Mouse (Mus musculus) cerebellum, adult 11 months (tissue): ENCODE results near the gene Csrnp2.

ENCODE experiments used
- DNase-seq: peaks from one replicate; pipeline ENCODE4 v3.0.0; 2022

The Csrnp2 gene

DNA sequence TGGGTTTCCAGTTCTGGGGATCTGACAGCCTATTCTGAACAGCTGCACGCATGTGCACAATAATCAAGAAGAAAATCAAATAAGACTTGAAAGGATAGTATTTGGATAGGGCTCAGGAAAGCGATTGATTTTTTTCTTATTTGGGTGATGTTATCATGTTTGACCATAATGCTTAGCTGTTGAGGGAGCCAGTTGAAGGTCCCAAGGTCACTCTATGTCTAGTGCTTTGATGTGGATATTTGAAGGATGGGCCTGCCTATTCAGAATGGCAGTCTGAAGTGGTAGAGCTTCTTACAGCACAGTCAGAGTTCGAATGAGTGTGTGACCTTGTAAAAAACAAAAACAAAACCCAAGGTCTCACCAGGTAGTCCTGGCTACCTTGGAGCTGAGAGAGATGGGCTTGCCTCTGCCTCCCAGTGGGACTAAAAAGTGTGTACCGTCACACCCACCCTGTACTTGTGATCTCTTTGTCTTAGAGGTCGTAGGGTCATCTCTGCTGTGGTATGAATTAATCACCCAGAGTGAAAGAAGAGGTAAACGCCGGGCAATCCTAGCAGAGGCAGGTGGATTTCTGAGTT lies 21.3 kb downstream of the Csrnp2 start:
- no peak for DNase-seq

DNA sequence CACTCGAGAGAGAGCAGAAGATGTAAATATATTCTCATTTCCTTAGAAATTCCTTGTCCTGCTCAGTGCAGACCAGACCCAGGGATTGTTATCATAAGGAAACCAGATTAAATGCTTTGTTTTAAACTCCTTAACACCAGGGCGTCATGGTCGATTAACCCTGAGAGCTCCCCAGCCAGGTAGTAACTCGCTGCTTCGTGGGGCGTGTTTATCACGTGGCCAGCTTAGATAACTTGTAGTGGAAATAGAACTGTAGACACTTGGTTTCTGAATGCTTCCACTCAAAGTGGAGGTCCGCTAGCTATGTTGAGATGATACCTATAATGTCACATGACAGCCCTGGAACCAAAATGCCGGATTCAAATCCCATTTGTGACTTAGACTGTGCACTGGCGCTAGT lies 25.3 kb downstream of the Csrnp2 start:
- DNase-seq = no peak

DNA sequence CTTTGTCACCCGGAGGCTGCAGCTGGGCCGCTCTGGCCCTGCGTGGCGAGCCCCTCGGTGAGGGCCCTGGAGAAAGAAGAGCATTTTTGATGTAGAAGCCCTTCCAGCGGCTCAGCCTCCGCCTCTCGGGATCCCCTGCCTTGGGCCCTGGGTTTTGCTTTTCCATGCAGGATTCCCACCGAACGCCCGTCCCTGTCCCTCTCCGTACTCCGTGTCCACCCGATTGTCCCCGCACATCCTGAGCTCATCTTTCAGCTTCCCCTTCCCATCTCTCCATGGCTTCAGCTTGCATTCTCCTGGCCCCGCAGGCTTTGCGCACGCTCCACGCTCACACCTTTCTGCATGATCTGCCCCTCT lies 26.1 kb downstream of the Csrnp2 start:
- DNase-seq = no peak

DNA sequence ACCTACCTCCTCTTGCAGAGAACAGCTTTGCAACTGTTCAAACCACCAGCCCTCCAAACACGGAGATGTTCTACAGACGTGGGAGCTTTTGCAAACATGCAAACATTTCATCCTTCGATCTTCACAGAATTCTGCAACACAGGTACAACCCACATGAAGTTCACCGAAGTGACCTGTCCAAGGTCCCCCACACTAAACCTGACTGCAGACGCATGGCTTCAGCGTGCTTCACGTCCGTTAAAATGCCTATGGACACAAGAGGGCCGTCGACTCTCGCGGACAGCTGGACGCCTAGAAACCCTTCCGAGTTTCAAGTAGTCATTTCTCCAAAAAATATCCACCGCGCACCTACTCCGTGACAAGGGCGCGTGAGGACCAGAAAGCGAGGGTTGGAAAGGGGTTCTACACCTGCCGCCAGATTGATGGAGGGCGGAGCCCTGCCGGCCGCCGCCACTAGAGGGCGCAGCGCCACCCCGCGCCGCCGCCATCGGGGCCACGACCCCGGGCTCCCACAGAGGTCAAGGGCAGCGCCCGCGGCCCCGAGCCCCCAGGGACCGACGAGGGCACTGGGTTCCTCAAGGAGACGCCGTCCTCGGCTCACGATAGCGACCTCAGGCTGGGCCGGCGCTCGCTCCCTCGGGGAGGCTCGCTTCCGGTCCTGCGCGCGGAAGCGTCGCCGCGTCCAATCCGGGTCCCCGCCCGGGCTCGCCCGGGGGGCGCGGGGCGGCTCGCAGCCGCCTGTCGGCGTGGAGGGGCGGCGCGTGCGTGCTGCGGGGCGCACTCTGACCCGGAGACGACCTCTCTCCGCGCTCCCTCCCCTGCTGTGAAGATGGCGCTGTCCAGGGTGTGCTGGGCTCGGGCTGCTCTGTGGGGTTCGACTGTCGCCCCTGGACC lies 26.7 kb downstream of the Csrnp2 start, which contains the start of gene Letmd1:
Gene Letmd1, plus strand, starts transcription at position 729 of the 894 bp plus-strand sequence.
- DNase-seq = peak; percentile 79

DNA sequence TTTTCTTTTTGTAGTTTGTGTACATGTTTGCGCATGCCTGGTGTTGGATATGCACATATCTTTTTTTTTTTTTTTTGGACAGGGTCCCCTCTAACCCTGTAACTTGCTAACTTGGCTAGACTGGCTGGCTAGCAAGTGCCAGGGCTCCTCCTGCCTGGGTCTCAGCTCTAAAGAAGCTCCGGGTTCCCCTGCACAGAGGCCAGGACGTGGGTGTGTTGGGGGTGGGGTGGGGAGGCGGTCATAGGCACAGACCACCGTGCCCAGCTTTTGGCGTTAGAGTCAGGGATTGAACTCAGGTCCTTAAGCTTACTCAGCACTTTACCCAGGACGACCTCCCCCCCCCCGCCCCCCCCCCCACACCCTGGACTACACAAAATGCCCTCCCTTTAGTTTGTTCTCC lies 27.6 kb downstream of the Csrnp2 start:
- DNase-seq = no peak

DNA sequence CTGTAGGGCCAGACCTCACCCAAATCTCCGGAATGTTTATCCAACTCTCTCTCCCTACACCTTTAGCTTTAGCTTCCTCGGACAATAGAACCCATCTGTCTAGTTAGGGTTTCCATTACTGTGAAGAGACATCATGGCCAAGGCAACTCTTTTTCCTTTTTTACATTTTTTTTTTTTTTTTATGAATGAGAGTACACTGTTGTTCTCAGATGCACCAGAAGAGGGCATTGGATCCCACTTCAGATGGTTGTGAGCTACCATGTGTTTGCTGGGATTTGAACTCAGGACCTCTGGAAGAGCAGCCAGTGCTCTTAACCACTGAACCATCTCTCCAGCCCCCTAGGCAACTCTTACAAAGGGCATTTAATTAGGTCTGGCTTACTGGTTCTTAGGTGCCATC lies 29.9 kb downstream of the Csrnp2 start:
- DNase-seq = no peak

DNA sequence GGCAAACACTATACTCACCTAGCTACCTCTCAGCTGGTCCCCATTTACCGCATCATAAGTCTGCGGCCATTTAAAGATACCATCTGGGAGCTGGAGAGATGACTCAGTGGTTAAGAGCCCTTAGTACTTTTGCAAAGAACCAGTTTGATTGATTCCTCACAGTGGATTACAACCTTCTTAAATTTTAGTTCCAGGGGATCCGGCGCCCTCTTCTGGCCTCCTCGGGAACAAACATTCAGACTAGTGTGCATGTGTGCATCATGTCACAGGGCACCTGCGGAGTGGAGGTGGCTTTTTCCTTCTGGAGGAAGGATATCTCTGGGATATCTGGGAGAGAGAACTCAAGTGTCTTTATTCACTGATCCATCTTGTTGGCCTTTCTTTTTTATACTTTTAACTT lies 31.6 kb downstream of the Csrnp2 start:
- peak; percentile 55 for DNase-seq

DNA sequence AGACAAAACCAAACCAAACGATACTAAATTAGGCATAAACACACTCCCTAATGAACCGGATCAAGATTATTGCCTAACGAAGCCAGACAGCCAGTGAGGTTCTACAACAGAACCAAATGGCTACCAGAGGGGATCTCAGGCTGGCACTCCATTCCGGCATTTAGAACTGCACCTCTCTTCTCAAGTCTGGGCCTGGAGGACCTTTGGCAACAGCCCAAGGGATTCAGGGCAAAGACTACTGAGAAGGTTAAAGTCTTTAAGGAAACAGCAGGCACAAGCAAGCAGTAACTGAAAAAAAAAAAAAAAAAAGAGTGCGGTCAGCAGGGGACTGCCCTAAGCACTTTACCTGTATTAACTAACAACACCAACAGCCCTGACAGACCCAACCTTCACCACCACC lies 33.2 kb downstream of the Csrnp2 start:
- DNase-seq = no peak

DNA sequence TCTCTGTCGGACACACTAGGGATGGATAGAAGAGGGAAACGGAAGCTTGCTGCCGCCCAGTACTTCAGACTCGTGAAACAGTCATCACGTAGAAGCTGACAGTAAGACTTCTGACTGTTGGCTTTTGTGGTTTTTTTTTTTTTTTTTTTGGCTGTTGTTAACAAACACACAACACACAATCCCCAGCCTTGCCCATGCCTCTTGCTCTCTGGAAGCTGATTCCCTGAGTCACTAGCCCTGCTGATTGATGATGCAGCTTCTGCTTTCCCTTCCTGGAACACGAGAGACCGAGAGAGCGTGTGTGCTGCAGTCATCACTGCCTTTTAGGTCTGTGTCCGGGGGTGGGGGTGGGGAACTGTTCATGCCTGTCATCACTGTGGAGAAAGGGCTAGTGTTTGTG lies 33.6 kb downstream of the Csrnp2 start:
- no peak for DNase-seq

DNA sequence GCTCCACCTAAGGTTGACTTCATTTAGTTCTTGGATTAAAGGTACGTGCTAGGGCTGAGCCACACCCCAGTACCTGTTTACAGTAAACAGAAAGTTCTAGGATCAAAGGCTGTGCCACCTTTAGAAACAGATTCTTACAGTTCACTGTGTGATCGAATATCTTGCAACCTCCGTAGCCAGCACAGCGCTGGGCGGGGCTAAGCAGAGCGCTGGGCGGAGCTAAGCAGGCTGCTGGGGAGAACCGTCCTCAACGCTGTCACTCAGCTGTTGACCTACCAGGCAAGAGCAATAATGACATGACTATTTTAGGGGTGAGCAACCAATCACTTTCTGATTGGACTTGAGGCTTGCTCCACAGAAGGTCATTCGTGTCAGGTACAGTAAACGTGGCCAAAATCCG lies 34.3 kb downstream of the Csrnp2 start:
- no peak for DNase-seq

DNA sequence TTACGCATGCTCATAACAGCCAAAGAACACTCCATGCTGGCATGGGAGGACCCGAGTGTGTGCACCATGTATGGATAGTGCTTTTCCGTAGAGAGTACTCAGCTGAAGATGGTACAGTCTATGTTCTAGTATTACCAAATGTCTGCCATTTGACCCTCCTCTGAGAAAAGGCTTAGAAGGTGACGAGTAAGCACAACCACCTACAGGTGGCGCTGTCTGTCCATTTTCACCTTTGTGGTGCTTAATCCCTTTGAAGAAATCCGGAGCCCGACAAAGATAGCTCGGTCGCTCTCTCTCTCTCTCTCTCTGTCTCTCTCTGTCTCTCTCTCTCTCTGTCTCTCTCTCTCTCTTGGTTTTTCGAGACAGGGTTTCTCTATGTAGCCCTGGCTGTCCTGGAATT lies 37.2 kb downstream of the Csrnp2 start:
- peak; percentile 43 for DNase-seq

DNA sequence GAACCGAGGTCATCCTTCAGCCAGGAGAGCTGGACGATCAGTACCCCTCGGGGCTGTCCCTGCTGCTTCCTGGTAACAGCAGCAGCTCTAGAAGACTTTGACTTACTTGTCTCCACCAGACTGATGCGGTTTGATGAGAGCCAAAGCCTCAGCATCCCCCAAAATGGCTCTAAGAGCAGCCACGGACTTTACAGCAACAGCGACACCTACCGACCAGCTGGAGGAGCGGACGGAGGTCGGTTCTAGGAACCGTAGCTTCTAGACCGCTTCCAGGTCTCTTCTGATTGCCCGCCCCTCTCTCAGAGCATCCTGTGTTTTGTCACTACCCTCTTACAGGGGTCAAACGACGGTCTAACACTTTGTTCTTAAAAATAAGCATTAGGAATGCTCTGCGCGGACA lies 37.9 kb downstream of the Csrnp2 start:
- peak; percentile 53 for DNase-seq

DNA sequence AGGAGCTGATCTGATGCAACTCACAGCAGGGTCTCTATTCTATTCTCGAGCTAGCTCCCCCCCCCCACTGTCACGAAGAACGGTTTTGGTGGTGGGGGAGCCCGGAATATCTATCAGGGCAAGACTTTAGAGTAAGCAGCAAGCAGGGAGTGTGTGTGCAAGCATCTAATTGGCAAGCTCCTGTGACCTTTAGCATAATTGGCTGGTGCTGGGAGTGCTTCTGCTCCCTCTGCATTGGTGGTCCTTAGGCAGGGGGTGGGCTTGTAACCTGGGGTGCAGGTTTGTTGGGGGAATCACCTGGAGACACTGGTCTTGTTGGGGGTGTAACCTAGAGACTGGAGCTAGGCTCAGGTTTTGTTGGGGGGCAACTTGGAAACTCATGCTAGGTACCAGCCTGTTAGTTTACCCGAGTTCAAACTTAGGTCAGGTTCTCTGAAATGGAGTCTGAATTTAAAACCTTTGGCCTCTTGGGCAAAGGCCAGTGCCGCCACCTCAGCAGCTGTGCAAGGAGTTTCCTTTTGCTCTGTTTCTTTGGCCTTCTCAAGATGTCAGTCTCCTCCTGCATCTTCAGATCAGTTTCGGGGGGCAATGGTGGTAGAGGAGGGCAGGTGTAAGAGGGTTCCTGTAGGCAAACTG lies 38.8 kb downstream of the Csrnp2 start:
- no peak for DNase-seq

DNA sequence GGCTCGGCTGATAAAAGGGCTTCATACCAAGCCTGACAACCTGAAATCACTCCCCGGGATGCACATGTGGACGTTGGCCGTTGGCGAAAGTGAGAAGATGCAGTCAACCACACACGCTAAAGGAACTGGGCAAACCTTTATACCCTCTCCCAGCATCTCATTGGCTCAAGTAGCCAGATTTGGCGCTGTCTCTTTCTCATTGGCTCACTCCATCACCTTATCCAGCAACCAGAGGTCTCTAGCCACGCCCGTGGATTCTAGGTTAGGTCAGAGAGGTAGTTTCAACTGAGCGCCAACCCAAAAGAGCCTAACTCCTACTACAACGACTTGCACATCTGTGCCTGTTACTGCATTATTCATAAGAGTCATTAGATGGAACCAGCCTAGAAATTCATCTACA lies 42.8 kb downstream of the Csrnp2 start:
- DNase-seq = no peak

DNA sequence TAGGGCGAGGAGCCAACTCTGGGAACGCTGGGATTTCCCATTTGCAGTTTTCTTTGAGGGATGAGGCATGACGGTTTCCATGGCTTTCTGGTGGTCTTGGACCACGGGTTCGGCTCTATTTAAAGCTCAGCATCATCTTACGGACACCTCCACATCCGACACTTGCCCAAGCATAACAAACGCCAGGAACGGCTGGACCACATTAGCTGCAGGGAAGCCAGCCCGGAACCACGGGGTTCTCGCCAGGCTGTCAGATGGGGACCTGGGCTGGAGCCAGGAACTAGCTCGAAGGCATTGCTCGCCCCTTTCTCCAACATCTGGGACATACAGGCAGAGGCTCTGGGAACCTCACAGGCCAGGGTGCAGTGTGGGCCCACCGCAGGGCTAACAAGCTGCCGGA lies 44.0 kb downstream of the Csrnp2 start:
- DNase-seq = peak; percentile 29

DNA sequence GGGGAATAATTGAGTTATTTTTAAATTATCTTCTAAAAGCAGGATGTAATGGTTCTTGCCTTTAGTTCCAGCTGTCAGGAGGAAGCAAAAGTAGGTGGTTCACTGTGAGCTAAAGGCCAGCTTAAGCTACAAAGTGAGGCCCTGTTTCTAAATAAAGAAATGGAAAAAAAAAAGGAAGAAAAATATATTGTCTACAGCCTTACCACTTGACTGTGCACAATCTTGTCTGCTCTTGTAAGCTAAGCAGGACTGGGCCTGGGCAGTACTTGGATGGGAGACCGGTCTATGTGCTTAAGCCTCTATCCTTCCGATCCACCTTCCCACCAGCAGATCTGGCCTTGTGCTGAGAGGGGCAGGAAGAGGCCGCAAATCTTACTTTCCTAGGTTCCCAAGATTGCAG lies 45.8 kb downstream of the Csrnp2 start:
- no peak for DNase-seq

DNA sequence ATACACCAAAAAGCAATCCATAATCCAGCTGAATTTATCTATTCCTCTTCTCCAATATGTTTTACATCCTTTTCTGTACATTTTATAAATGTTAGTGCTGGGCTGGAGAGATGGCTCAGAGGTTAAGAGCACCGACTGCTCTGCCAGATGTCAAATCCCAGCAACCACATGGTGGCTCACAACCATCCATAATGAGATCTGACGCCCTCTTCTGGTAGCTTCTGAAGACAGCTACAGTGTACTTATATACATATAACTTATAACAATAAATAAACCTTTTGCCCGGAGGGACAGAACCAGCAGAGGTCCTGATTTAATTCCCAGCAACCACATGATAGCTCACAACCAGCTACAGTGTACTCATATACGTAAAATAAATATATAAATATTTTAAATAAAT lies 46.7 kb downstream of the Csrnp2 start:
- DNase-seq = no peak

DNA sequence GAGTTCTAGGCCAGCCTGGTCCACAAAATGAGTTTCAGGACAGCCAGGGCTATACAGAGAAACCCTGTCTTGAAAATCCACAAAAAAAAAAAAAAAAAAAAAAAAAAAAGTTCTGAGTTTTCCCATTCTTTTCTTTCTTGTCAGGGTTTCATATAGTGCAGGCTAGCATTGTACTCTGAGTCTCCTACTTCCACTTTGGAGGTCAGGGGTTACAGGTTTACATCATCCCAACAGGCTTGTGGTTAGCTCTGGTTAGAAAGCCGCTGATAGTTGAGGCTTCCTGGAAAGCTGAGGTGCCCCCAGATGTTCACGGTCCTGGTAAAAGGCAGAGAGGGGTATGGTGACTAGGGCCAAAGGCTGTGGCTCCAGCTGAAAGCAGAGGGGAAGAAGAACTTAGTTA lies 48.4 kb downstream of the Csrnp2 start:
- DNase-seq = no peak

DNA sequence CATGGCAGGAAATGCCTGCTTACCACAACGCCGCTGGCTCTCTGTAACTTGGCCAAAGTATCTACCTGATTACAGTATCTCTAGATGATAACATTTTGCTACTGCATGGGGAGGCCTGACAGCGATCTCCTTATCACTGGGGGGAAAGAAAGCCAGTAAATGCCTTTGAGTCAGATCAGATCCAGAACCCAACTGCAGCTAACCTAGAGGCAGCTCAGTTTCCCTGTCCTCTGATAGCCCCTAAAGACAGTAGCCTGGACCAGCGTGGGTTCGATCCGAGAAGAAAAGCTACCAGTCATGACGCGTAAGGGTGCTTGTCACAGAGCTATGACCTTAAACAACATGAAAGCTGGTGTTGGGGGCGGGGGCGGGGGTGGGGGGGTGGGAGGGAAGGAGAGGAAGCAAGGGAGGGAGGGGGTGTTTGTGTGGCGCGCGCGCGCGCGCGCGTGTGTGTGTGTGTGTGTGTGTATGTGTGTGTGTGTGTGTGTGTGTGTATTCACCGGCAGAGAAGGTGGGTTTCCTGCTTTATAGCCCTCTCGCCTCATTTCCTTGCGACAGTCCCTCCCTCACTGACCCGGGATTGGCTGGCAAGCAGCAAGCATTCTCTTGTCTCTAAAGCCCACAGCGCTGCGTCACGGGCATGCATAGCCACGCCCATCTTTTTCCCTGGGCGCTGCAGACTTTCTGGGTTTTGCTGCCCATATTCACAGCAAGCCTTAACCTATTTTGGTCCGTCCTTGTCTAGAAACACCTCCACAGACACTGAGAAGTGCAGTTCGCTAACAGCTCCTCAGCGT lies 52.0 kb downstream of the Csrnp2 start:
- DNase-seq = peak; percentile 74

DNA sequence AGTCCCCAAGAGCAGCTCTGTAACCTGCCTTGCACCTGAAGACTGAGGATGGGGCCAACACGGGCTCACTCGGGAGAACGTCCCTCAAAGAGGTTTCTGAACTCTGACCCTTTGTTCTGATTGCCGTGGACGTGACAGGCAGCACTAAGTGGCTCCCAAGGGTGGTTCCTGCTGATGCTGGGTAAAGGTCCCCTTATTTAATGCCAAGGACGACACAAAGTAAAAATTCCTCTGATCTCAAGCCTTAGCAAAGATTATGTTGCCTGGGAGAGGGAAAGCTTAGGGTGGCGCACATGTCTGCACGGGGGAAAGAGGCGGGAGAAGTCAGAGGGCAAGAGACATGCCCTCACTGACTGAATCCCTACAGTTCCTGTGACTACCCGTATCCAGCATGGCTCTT lies 58.8 kb downstream of the Csrnp2 start:
- DNase-seq = no peak

DNA sequence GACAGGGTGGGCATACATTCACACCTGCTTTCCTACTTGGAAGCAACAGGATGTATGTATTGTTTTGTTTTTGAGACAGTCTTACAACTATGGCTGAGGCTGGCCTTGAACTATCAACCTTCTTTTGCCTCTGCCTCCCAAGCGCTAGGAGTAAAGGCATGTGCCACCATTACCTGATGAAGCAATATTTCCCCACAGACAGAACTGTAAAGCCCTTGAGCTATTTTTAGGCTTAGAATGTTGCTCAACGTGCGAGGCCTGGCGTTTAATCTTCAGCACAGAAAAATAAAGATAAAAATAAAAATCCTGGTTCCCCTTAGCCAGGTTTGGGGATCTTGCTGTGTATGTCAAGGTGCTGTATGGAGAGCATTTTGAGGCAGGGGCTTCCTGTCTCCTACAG lies 59.2 kb downstream of the Csrnp2 start:
- no peak for DNase-seq

DNA sequence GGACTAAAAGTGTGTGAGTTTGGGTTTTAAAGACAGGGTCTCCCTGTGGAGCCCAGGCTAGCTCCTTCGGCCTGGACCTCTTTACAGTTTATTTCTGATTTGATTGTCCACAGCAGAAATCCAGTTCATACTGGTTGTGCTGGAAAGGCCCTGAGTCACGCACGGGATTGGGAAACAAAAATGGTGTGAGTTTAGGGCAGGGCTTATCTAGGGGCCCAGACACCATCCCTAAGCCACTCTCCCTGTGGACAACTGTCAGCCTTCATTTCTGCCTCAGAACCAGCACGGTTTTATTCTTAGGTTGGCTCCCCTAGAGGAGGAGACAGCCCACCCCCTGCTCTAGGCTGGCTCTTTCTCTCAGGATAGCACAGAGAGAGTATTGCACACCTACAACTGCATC lies 62.1 kb downstream of the Csrnp2 start:
- DNase-seq = no peak

DNA sequence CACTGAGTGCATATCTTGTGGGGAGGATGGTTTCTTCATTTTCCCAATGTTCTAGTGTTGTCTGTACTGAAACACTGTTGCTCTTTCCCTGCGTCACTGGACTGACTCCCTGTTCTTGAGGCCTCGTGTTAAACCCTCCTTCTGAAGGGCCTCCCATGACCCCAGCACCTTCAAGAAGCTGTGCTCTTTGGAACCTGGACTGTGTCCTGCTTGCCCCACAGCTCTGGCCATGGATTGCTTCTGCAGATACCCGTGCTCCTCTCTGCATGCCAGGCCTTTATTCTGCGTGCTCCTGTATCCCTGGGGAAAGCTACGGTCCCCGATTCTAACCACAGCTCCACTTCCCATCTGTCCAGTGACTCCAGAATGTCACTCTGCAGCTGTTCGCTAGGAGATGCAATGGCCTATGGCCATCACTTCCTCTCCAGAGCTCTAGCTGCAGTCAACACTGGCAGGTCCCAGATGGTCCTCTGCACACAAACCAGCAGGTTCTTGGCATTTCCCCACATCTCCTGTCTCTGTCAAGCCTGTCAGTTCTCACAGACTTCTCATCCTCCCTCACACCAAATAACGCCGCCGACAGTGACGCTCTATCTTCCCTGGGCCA lies 65.2 kb downstream of the Csrnp2 start:
- peak; percentile 36 for DNase-seq
